Mouse (Mus musculus): ENCODE data around the gene Slc2a12. TPM values are rescaled to one million over a fixed set of nuclear protein-coding genes. Genes with fewer than 3 reads are reported as not detected.

The Slc2a12 gene
- total RNA-seq (2021), result 1 to 10 TPM; 2.6 to 4.0 TPM

GRCm38 (mm10) chr10:22644853-22645491 is at the start of gene Slc2a12:
Gene Slc2a12, plus strand, starts transcription at chr10:22645011.
- intact Hi-C loops (cut with DNase I), result no loop called here
- DNase-seq (ENCODE audit: extremely low spot score in 1 of 2, low spot score in 2 of 2), result peak; percentile 45 to 86

- no peak for DNase-seq (ENCODE audit: extremely low spot score in 1 of 2, low spot score in 2 of 2)
- intact Hi-C loops (cut with DNase I), result no loop called here
Measured at GRCm38 (mm10) chr10:22598908-22599480, 45.8 kb upstream of the Slc2a12 start.

- no peak for DNase-seq (ENCODE audit: extremely low spot score in 1 of 2, low spot score in 2 of 2)
- intact Hi-C loops (cut with DNase I), result no loop called here
Measured at GRCm38 (mm10) chr10:22601046-22601445, 43.8 kb upstream of the Slc2a12 start.

GRCm38 (mm10) chr10:22604801-22605200 is 40.0 kb upstream of the Slc2a12 start:
- intact Hi-C loops (cut with DNase I), result no loop called here
- DNase-seq (ENCODE audit: extremely low spot score in 1 of 2, low spot score in 2 of 2), result no peak

- intact Hi-C loops (cut with DNase I), result no loop called here
- DNase-seq (ENCODE audit: extremely low spot score in 1 of 2, low spot score in 2 of 2), result no peak
Measured at GRCm38 (mm10) chr10:22608273-22608672, 36.5 kb upstream of the Slc2a12 start.

- peak; percentile 40 to 43 for DNase-seq (ENCODE audit: extremely low spot score in 1 of 2, low spot score in 2 of 2)
- intact Hi-C loops (cut with DNase I), result no loop called here
Measured at GRCm38 (mm10) chr10:22608799-22609357, 35.9 kb upstream of the Slc2a12 start.

- intact Hi-C loops (cut with DNase I), result loop anchor here (10.0 kb wide), 1 partner anchor 102 kb away; no protein-coding TSS in a partner anchor
- DNase-seq (ENCODE audit: extremely low spot score in 1 of 2, low spot score in 2 of 2), result no peak
Measured at GRCm38 (mm10) chr10:22613301-22613700, 31.5 kb upstream of the Slc2a12 start.

- DNase-seq (ENCODE audit: extremely low spot score in 1 of 2, low spot score in 2 of 2), result no peak
Measured at GRCm38 (mm10) chr10:22614554-22614953, 30.3 kb upstream of the Slc2a12 start.

GRCm38 (mm10) chr10:22615309-22615708 is 29.5 kb upstream of the Slc2a12 start:
- intact Hi-C loops (cut with DNase I), result loop anchor here (10.0 kb wide), 1 partner anchor 99 kb away; no protein-coding TSS in a partner anchor
- DNase-seq (ENCODE audit: extremely low spot score in 1 of 2, low spot score in 2 of 2), result no peak

More at GRCm38 (mm10) chr10:22614554-22614953, 30.3 kb upstream of the Slc2a12 start:
- intact Hi-C loops (cut with DNase I), result loop anchor here (10.0 kb wide), 1 partner anchor 100 kb away; no protein-coding TSS in a partner anchor

- no peak for DNase-seq (ENCODE audit: extremely low spot score in 1 of 2, low spot score in 2 of 2)
- intact Hi-C loops (cut with DNase I), result loop anchor here (10.0 kb wide), 1 partner anchor 96 kb away; no protein-coding TSS in a partner anchor
Measured at GRCm38 (mm10) chr10:22618842-22619241, 26.0 kb upstream of the Slc2a12 start.

- intact Hi-C loops (cut with DNase I), result no loop called here
- no peak for DNase-seq (ENCODE audit: extremely low spot score in 1 of 2, low spot score in 2 of 2)
Measured at GRCm38 (mm10) chr10:22628832-22629231, 16.0 kb upstream of the Slc2a12 start.

- intact Hi-C loops (cut with DNase I), result no loop called here
- no peak for DNase-seq (ENCODE audit: extremely low spot score in 1 of 2, low spot score in 2 of 2)
Measured at GRCm38 (mm10) chr10:22631103-22631502, 13.7 kb upstream of the Slc2a12 start.

GRCm38 (mm10) chr10:22631528-22631927 is 13.3 kb upstream of the Slc2a12 start:
- intact Hi-C loops (cut with DNase I), result no loop called here
- no peak for DNase-seq (ENCODE audit: extremely low spot score in 1 of 2, low spot score in 2 of 2)

GRCm38 (mm10) chr10:22631956-22632355 is 12.9 kb upstream of the Slc2a12 start:
- no peak for DNase-seq (ENCODE audit: extremely low spot score in 1 of 2, low spot score in 2 of 2)
- intact Hi-C loops (cut with DNase I), result no loop called here

GRCm38 (mm10) chr10:22633406-22634306 is 11.2 kb upstream of the Slc2a12 start:
- intact Hi-C loops (cut with DNase I), result no loop called here
- DNase-seq (ENCODE audit: extremely low spot score in 1 of 2, low spot score in 2 of 2), result no peak

- DNase-seq (ENCODE audit: extremely low spot score in 1 of 2, low spot score in 2 of 2), result no peak
Measured at GRCm38 (mm10) chr10:22637241-22637640, 7.6 kb upstream of the Slc2a12 start.

GRCm38 (mm10) chr10:22644171-22644570 is 640 bp upstream of the Slc2a12 start:
- no peak for DNase-seq (ENCODE audit: extremely low spot score in 1 of 2, low spot score in 2 of 2)
- intact Hi-C loops (cut with DNase I), result no loop called here

More at GRCm38 (mm10) chr10:22637241-22637640, 7.6 kb upstream of the Slc2a12 start:
- intact Hi-C loops (cut with DNase I), result no loop called here

- intact Hi-C loops (cut with DNase I), result no loop called here
- DNase-seq (ENCODE audit: extremely low spot score in 1 of 2, low spot score in 2 of 2), result no peak
Measured at GRCm38 (mm10) chr10:22648702-22649101, 3.9 kb downstream of the Slc2a12 start.

GRCm38 (mm10) chr10:22653820-22654219 is 9.0 kb downstream of the Slc2a12 start:
- intact Hi-C loops (cut with DNase I), result no loop called here
- no peak for DNase-seq (ENCODE audit: extremely low spot score in 1 of 2, low spot score in 2 of 2)
